Mouse (Mus musculus) lung, embryonic 15.5 days (tissue): ENCODE data around the gene Fhit. TPM values are rescaled to one million over a fixed set of nuclear protein-coding genes. Genes with fewer than 3 reads are reported as not detected.

ENCODE experiments used
- ATAC-seq: fragments of 200-750 bp; cut with Nextera tagmentation; 2 replicates; pipeline ENCODE4 v1.8.0; 2017; ENCODE audit warnings: moderate number of reproducible peaks, borderline replicate concordance; ENCODE audit not compliant: low FRiP score, low TSS enrichment; ENCODE audit errors: extremely low read depth
- H3K27ac ChIP-seq: fragments of 300-500 bp; sonication (generic); 2 replicates; pipeline ENCODE4 v1.5.1; 2015; ENCODE audit warnings: moderate library complexity, mild to moderate bottlenecking, inconsistent platforms
- H3K27me3 ChIP-seq: fragments of 300-500 bp; sonication (generic); 2 replicates; pipeline ENCODE4 v1.6.1; 2015; ENCODE audit warnings: inconsistent platforms
- H3K36me3 ChIP-seq: fragments of 300-500 bp; sonication (generic); 2 replicates; pipeline ENCODE4 v1.6.1; 2015; ENCODE audit warnings: inconsistent platforms
- H3K4me1 ChIP-seq: fragments of 300-500 bp; sonication (generic); 2 replicates; pipeline ENCODE4 v1.6.1; 2015; ENCODE audit warnings: inconsistent platforms
- H3K4me2 ChIP-seq: fragments of 300-500 bp; sonication (generic); 2 replicates; pipeline ENCODE4 v1.6.1; 2015; ENCODE audit warnings: inconsistent platforms, mild to moderate bottlenecking, moderate library complexity
- H3K4me3 ChIP-seq: fragments of 300-500 bp; sonication (generic); 2 replicates; pipeline ENCODE4 v1.5.1; 2015; ENCODE audit warnings: mild to moderate bottlenecking, inconsistent platforms
- H3K9ac ChIP-seq: fragments of 300-500 bp; sonication (generic); 2 replicates; pipeline ENCODE4 v1.6.1; 2015; ENCODE audit warnings: inconsistent platforms
- H3K9me3 ChIP-seq: fragments of 300-500 bp; sonication (generic); 2 replicates; pipeline ENCODE4 v1.6.1; 2016; ENCODE audit warnings: inconsistent platforms
- WGBS: fragments of 180-500 bp; shearing (Covaris S2); methylation state at CpG from one replicate; pipeline ENCODE4 v1.1.7; 2015; 5-methylcytosine and 5-hydroxymethylcytosine counted together
- polyA plus RNA-seq: library from polyadenylated mRNA; unstranded; fragments of >200 nt; fragmentation: Nextera tagmentation; extraction: Ambion mirVana; gene quantifications from 2 replicates; pipeline ENCODE4 v1.2.1, GENCODE M21; 2015

Fhit gene
- polyA plus RNA-seq, 1 experiment from 2014 or later = 3.4 TPM

DNA sequence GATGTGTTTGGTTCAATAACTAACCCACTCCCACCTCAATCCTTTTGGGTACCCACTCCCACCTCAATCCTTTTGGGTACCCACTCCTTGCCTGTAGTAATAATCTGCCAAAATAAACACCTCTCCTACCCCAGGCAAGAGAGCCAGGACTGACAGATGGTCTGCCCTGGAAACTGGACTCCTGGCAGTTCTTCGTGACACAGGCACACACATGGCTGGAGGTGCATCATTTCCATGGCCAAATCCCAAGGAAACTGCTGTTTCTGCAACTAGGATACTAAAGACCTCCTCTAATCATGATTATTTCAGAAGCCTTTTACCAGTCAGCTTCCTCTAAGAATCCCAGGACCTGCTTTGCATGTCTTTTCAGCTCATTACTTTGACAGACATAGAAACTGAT is 756.5 kb downstream of the Fhit start:
- H3K9me3 ChIP-seq = no peaks in the 10 kb centered on the region
- no peak overlapping the region for H3K4me3 ChIP-seq
- H3K27ac ChIP-seq = no peak overlapping the region
- WGBS = 59% methylated on average over 1 of the region's 1 CpGs
- ATAC-seq = no peak
- H3K36me3 ChIP-seq = no peaks in the 10 kb centered on the region
- no peaks in the 10 kb centered on the region for H3K27me3 ChIP-seq
- no peaks in the 10 kb centered on the region for H3K4me1 ChIP-seq
- H3K9ac ChIP-seq = no peak overlapping the region
- no peak overlapping the region for H3K4me2 ChIP-seq

DNA sequence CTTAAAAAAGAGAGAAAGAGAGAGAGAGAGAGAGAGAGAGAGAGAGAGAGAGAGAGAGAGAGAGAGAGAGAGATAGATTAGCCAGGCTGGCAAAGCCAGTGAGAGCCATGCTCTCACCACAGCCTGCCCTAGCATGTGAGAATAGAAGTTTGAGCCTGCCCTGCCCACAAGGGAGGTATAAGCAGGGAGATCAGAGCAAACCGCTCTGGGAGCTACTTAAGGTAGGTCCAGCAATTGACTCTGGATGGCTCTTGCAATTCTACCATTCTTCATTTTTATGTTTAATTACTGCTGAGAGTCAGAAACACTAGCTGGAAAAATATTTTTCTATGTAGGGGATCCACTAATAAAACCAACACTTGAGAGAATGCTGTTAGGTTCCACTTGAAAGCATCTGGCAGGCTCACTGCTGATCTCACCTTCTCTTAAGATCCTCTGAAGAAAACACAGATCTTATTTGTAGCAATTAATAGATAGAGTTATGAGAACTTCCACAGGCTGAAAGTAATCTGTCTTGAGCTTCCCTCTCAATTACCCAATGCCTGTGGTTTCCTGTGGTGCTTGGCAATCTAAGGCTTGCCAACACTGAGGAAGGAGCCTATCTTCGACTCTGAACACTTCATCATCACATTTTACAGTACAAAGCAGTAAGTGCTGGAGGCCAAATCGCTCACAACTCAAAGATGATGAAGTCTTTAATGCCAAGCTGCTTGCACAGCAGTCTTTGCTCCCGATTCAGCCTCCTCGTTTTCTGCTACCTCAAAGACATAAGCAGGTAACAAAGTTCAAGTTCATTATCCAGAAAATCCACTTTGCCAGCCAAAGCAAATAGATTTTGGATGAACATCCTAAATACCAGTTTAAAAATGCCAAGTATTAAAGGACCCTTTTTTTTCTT is 793.8 kb downstream of the Fhit start:
- no peak for ATAC-seq
- Histone ChIP-seq H3K9ac (no peak overlapping the region), H3K27me3 (no peaks in the 10 kb centered on the region), H3K4me1 (no peaks in the 10 kb centered on the region), H3K4me2 (no peak overlapping the region), H3K4me3 (no peak overlapping the region), H3K27ac (no peak overlapping the region), H3K9me3 (no peaks in the 10 kb centered on the region), H3K36me3 (no peaks in the 10 kb centered on the region)
- WGBS = 54% methylated on average over 5 of the region's 5 CpGs

DNA sequence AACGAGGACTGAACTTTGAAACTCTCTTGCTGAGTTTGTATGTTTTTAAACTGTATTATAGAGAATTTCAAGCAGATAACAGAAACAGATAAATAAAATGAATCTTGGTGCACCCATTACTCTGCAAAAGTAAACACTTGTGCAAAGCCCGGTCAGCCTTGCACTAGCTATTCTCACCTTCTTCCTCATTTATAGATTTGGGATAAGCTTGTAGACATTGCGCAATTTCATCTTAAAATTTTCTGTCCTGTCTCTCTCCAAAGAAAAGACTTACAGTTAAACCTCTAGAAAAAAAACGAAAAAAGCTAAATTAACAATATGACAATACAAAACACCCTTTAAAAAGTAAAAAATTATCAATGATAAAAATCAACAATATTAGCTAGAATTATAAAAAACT is 795.0 kb downstream of the Fhit start:
- Histone ChIP-seq H3K27me3 (no peaks in the 10 kb centered on the region), H3K9ac (no peak overlapping the region), H3K4me3 (no peak overlapping the region), H3K4me2 (no peak overlapping the region), H3K27ac (no peak overlapping the region), H3K4me1 (no peaks in the 10 kb centered on the region), H3K36me3 (no peaks in the 10 kb centered on the region), H3K9me3 (no peaks in the 10 kb centered on the region)
- 70% methylated on average over 4 of the region's 4 CpGs for WGBS
- no peak for ATAC-seq

DNA sequence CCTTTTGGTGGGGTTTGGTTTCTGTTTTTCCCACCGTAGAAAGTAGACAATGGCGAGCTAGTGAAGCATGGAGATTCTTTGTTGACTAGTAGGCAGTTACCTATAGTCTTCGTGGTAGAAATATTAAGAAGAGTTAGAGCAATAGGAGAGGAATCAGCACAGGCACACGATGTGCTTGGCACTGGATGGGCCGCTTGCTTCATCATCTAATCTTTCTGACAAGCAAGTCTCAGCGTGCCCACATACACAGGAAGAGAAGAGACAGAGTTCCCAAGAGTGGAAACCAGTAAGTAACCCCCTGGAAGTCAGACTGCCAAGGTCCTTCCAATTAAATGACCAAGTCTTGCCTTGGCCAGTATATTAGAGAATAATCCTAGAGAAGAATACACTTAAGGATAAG is 797.6 kb downstream of the Fhit start:
- Histone ChIP-seq H3K27me3 (no peaks in the 10 kb centered on the region), H3K27ac (no peak overlapping the region), H3K4me1 (no peaks in the 10 kb centered on the region), H3K9ac (no peak overlapping the region), H3K4me2 (no peak overlapping the region), H3K4me3 (no peak overlapping the region), H3K9me3 (no peaks in the 10 kb centered on the region), H3K36me3 (no peaks in the 10 kb centered on the region)
- 75% methylated on average over 6 of the region's 6 CpGs for WGBS
- no peak for ATAC-seq

DNA sequence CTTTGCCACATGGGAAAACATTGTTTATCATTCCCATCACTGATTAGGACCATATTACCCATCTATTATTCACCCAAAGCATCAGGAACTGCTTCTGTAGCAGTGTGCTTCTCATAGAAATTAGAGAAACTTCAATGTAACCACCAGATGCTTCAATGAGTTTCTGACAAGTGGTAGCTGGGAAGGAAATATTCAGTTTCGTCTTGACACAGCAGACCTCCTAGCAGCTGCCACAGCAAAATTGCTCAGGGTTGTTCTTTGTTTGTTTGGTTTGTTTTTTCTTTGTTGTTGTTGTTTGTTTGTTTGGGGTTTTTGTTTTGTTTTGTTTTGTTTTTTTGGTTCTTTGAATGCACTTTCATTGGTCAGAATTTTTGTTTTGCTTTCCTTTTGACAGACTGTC is 798.5 kb downstream of the Fhit start:
- H3K36me3 ChIP-seq = no peaks in the 10 kb centered on the region
- no peaks in the 10 kb centered on the region for H3K9me3 ChIP-seq
- no peak overlapping the region for H3K27ac ChIP-seq
- no peaks in the 10 kb centered on the region for H3K27me3 ChIP-seq
- no peak overlapping the region for H3K4me2 ChIP-seq
- no peak for ATAC-seq
- WGBS = 80% methylated on average over 1 of the region's 1 CpGs
- no peak overlapping the region for H3K4me3 ChIP-seq
- no peaks in the 10 kb centered on the region for H3K4me1 ChIP-seq
- H3K9ac ChIP-seq = no peak overlapping the region

DNA sequence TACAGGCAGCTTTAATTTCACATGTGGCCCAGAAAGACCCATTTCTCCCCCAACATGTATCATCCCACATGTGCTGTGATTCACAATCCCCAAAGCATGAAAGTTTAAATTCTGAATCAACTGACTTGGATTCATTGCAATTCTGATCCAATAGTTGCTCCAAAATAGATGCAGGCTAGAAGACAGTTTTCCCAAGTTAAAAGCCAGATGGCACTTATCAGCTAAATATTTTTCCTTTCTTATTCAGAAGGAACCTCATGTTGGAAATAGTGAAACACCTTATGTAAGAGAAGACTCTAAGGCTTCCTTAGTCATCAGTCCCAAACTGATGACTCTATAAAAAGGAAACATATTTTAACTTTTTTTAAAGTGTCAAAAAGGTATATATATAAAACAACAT is 815.9 kb downstream of the Fhit start:
- Histone ChIP-seq H3K27me3 (no peaks in the 10 kb centered on the region), H3K9ac (no peak overlapping the region), H3K4me3 (no peak overlapping the region), H3K4me1 (no peaks in the 10 kb centered on the region), H3K27ac (no peak overlapping the region), H3K4me2 (no peak overlapping the region), H3K9me3 (no peaks in the 10 kb centered on the region), H3K36me3 (no peaks in the 10 kb centered on the region)
- ATAC-seq = no peak

DNA sequence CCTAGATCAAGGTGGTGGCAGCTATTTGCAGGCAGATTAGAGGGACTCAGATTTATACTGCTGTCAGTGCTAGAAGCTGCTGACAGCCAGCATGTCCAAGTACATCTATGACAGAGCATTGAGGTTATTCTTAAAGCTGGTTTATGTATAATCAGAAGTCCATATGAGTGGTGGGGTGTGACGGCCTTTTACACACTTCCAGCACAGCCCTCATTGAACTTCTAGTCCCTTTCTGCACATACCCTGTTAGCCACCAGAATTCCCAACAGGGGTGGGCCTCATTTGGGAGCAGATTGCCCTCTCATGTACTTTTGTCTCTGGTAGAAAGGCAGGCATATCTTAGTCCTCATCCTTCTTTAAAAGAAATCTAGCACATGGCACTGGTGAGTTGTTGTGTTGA is 817.8 kb downstream of the Fhit start:
- Histone ChIP-seq H3K36me3 (no peaks in the 10 kb centered on the region), H3K4me2 (no peak overlapping the region), H3K9ac (no peak overlapping the region), H3K27me3 (no peaks in the 10 kb centered on the region), H3K4me1 (no peaks in the 10 kb centered on the region), H3K9me3 (no peaks in the 10 kb centered on the region), H3K4me3 (no peak overlapping the region), H3K27ac (no peak overlapping the region)
- 58% methylated on average over 1 of the region's 1 CpGs for WGBS
- ATAC-seq = no peak

DNA sequence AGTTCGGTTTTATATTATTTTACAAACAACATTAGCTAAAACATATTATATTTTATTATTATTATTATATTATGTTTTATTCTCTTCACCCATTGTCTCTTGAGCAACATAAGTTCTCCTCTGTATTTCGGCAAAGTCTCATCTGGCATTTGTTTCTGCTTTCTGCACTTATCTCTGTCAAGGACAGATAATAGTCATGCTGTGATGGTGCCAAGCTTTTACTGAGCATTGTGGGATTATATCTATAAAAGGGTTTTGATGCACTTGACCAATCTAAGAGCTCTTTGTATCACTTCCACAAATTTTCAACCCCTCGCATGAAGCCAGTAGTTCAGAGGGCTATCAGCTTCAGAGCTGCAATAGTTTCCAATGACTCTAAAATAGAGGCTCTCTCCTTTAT is 845.1 kb downstream of the Fhit start:
- H3K27me3 ChIP-seq = no peaks in the 10 kb centered on the region
- 83% methylated on average over 3 of the region's 3 CpGs for WGBS
- no peaks in the 10 kb centered on the region for H3K4me1 ChIP-seq
- no peak overlapping the region for H3K9ac ChIP-seq
- H3K36me3 ChIP-seq = no peaks in the 10 kb centered on the region
- no peak overlapping the region for H3K4me3 ChIP-seq
- ATAC-seq = no peak
- H3K27ac ChIP-seq = no peak overlapping the region
- no peaks in the 10 kb centered on the region for H3K9me3 ChIP-seq
- H3K4me2 ChIP-seq = no peak overlapping the region

DNA sequence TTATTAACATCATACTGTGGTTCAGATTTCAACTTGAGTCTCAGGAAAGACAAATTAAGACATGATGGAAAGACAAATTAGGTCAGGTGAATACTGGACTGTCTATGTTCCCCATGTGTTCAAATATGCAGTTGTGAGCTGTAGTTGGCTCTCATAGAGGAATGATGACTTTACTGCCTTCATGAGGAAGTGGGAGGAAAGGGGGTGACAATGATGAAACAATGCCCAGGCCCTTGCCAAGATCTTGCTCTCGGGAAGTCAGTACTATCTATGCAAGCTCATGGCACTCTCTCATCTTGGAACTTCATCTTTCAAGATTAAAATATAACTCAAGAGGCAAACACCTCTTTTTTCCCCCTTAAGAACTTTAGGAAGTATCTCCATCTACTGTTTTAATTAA is 849.6 kb downstream of the Fhit start:
- no peak overlapping the region for H3K27ac ChIP-seq
- no peak for ATAC-seq
- H3K27me3 ChIP-seq = no peaks in the 10 kb centered on the region
- no peak overlapping the region for H3K4me3 ChIP-seq
- WGBS = 44% methylated on average over 1 of the region's 1 CpGs
- no peaks in the 10 kb centered on the region for H3K4me1 ChIP-seq
- no peaks in the 10 kb centered on the region for H3K9me3 ChIP-seq
- no peaks in the 10 kb centered on the region for H3K36me3 ChIP-seq
- H3K4me2 ChIP-seq = no peak overlapping the region
- no peak overlapping the region for H3K9ac ChIP-seq

DNA sequence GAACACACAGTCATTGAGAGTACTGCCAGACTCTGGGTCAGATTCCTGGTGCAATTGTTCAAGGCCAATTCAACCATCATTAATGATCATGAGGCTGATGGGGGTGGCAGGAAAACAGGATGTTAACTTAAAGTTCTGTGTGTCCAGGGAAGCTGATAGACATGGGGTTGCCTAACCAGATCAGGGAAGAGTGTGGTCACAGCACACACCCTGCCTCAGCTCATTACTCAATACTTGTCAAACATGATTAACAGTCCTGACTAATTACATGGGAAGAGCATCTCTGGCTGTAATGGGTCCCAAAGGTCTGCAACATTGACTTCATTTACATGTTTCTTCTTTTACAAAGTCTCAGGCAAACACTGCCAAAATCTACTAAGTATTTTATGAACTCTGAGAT is 856.5 kb downstream of the Fhit start:
- H3K36me3 ChIP-seq = no peaks in the 10 kb centered on the region
- no peak overlapping the region for H3K4me3 ChIP-seq
- no peaks in the 10 kb centered on the region for H3K9me3 ChIP-seq
- ATAC-seq = no peak
- H3K4me1 ChIP-seq = no peaks in the 10 kb centered on the region
- no peak overlapping the region for H3K9ac ChIP-seq
- no peak overlapping the region for H3K27ac ChIP-seq
- no peak overlapping the region for H3K4me2 ChIP-seq
- no peaks in the 10 kb centered on the region for H3K27me3 ChIP-seq

DNA sequence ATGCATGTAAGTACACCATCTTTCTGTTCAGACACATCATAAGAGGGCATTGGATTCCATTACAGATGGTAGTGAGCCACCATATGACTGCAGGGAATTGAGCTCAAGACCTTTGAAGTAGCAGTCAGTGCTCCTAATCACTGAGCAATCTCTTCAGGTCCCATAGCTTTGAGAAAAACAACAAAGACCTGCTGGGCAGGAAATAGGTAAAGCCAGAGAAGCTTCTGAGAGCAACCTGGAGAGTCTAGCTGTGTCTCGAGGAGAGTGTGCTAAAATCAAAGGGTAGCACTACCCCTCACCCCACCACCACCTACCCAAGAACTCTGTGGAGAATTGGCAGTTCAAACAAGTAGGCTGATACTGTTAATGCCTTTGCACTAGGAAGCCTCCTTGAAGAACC is 860.3 kb downstream of the Fhit start:
- Histone ChIP-seq H3K27ac (no peak overlapping the region), H3K27me3 (no peaks in the 10 kb centered on the region), H3K9me3 (no peaks in the 10 kb centered on the region), H3K4me3 (no peak overlapping the region), H3K4me2 (no peak overlapping the region), H3K4me1 (no peaks in the 10 kb centered on the region), H3K36me3 (no peaks in the 10 kb centered on the region), H3K9ac (no peak overlapping the region)
- WGBS = 37% methylated on average over 1 of the region's 1 CpGs
- no peak for ATAC-seq

DNA sequence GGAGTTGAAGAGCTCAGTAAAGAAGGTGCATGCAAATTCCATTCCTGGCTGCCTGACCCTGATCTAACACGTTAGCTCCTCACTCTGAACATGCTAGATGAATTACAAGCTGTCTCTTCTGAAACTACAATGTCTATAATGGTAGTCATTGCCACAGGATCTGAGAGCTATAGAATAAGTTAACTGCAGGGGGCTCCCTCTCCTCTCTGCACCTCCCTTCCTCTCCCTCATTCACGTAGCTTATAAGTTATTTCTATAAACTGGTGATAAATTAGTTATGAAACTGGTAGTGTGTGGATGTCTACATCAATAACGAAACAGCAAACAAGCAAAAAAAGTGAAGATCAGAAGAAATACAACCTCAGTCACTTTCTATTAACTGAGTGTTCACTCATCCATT is 860.9 kb downstream of the Fhit start:
- no peak overlapping the region for H3K27ac ChIP-seq
- no peak overlapping the region for H3K4me2 ChIP-seq
- WGBS = 42% methylated on average over 3 of the region's 3 CpGs
- H3K4me1 ChIP-seq = no peaks in the 10 kb centered on the region
- no peak overlapping the region for H3K9ac ChIP-seq
- ATAC-seq = no peak
- H3K36me3 ChIP-seq = no peaks in the 10 kb centered on the region
- no peaks in the 10 kb centered on the region for H3K27me3 ChIP-seq
- no peak overlapping the region for H3K4me3 ChIP-seq
- no peaks in the 10 kb centered on the region for H3K9me3 ChIP-seq

DNA sequence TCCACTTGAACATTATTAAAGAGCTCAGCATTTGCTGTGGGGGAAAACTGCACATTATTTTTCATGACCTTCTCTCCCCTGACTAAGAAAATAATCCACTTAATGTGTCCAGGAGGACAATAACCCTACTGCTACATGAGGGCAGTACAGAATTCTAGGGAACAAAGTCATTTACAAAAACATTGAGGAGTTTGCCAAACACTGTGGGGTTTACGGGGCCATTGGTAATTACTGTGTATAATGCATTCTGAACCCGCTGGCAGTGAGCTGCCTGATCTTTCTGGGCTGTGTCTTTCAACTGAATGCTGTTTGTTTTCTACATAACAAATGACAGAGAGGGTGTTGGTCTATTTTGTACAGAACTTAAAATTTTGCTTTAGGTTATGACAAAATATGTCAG is 862.8 kb downstream of the Fhit start:
- no peak overlapping the region for H3K4me3 ChIP-seq
- no peaks in the 10 kb centered on the region for H3K36me3 ChIP-seq
- 81% methylated on average over 2 of the region's 2 CpGs for WGBS
- no peaks in the 10 kb centered on the region for H3K27me3 ChIP-seq
- no peak overlapping the region for H3K4me2 ChIP-seq
- H3K9me3 ChIP-seq = no peaks in the 10 kb centered on the region
- no peaks in the 10 kb centered on the region for H3K4me1 ChIP-seq
- H3K9ac ChIP-seq = no peak overlapping the region
- H3K27ac ChIP-seq = no peak overlapping the region
- no peak for ATAC-seq
